ENCODE assay signal across 7 mouse cellular contexts in the genomic region with DNA sequence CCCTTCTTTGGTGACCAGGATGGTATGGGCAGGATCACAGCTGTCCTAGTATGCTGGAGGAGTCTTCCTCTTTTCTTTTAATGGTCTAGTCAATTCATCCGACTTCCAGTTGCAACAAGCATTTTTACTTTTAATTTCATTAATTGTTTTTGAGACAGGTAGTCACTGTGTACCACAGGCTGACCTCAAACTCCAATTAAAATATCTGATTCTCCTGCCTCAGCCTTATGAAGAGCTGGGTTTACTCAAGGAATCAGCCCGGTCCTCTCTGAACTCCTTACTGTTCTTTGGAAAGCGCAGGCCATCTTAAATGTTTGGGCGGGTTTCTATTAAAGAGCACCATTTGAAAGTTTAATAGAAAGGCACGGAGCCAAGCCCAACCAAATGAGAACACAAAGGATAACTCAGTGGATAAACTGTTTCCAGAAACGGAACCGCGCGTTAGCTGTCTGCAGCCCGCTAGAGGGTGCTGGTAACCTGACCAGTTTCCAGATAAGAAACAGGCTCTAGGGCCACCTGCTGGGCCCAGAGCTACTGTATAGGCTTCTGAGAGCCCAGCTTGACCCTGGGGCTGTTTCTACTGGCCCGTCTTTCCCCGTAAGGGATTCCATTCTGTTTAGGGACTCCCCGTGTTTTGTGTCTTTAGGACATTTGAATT. TPM values are rescaled to one million over a fixed set of nuclear protein-coding genes. Genes with fewer than 3 reads are reported as not detected.
A peak's percentile ranks its signal among the peaks of the same experiment; 100 is the strongest.
DNase-seq lines count a peak whose midpoint lies in the region; ATAC-seq and TF ChIP-seq lines count a peak whose summit lies in the region.

No protein-coding gene starts in this region.

- no peaks in the 10 kb centered on the region for H3K9me3 ChIP-seq in midbrain, embryonic 13.5 days

- no peak overlapping the region for H3K27ac ChIP-seq in cortical plate, adult 2 months (ENCODE audit: insufficient read depth, low read length)
- no peak overlapping the region for H3K27ac ChIP-seq in midbrain, embryonic 13.5 days
- no peak overlapping the region for H3K27ac ChIP-seq in small intestine, adult 2 months (ENCODE audit: insufficient read depth, low read depth, low read length)

- H3K4me1 ChIP-seq in cortical plate, adult 2 months (ENCODE audit: control insufficient read depth, insufficient read depth, low read length) = no peaks in the 10 kb centered on the region
- H3K4me1 ChIP-seq in midbrain, embryonic 13.5 days (replicated peaks) = peaks cover 5% of the 10 kb centered on the region; the same call in 1 of the 2 replicates
- H3K4me1 ChIP-seq in small intestine, adult 2 months (ENCODE audit: control insufficient read depth, insufficient read depth, insufficient read length, low read length) = no peaks in the 10 kb centered on the region

- no peak for TF ChIP-seq POLR2A in cortical plate, adult 2 months (IDR thresholded peaks at IDR 0.05; ENCODE audit: extremely low read depth, insufficient read depth, low read length)
- TF ChIP-seq POLR2A in small intestine, adult 2 months (IDR thresholded peaks at IDR 0.05; ENCODE audit: low read depth, low read length) = no peak

- H3K27me3 ChIP-seq in midbrain, embryonic 13.5 days = no peaks in the 10 kb centered on the region
- no peaks in the 10 kb centered on the region for H3K27me3 ChIP-seq in small intestine, adult 2 months (ENCODE audit: control insufficient read depth, insufficient read depth, low read length)

- no peak overlapping the region for H3K4me3 ChIP-seq in cortical plate, adult 2 months (ENCODE audit: insufficient read depth, low read length)
- no peak overlapping the region for H3K4me3 ChIP-seq in midbrain, embryonic 13.5 days (replicated peaks)
- no peak overlapping the region for H3K4me3 ChIP-seq in small intestine, adult 2 months (ENCODE audit: low read depth, low read length)

- no peaks in the 10 kb centered on the region for H3K36me3 ChIP-seq in midbrain, embryonic 13.5 days
- no peaks in the 10 kb centered on the region for H3K36me3 ChIP-seq in small intestine, adult 2 months (ENCODE audit: control insufficient read depth, insufficient read depth, low read length)

- ATAC-seq in midbrain, embryonic 13.5 days = peak; percentile 78

- no peak overlapping the region for H3K9ac ChIP-seq in midbrain, embryonic 13.5 days (replicated peaks)

- no peak overlapping the region for H3K4me2 ChIP-seq in midbrain, embryonic 13.5 days (replicated peaks)

- TF ChIP-seq CTCF in cortical plate, adult 2 months (IDR thresholded peaks at IDR 0.05; ENCODE audit: extremely low read depth, insufficient read depth, low read length) = peak; percentile 87
- TF ChIP-seq CTCF in small intestine, adult 2 months (IDR thresholded peaks at IDR 0.05; ENCODE audit: extremely low read depth, insufficient read length, insufficient replicate concordance, low read depth, low read length) = peak; percentile 97; the same call in 1 of the 2 replicates

- intact Hi-C loops in gastrocnemius, postnatal 14 days (cut with DNase I; ENCODE audit: low total_unique reads) = loop anchor here (5.0 kb wide), 2 partner anchors 42 to 137 kb away; partner anchors contain the start of gene Ankrd39
- intact Hi-C loops in left cerebral cortex, postnatal 4 days (cut with DNase I) = loop anchor here (5.0 kb wide), 1 partner anchor 127 kb away; the partner anchor contains the start of gene Sema4c

- 12% methylated on average over 13 of the region's 13 CpGs for WGBS in midbrain, embryonic 13.5 days
- WGBS in small intestine, adult 2 months = 9% methylated on average over 13 of the region's 13 CpGs

- peak; percentile 81 to 92 for DNase-seq in adrenal gland, adult (ENCODE audit: inconsistent age in 2 of 2, low spot score in 1 of 2)
- peak; percentile 83 for DNase-seq in gastrocnemius, postnatal 14 days
- peak; percentile 76 for DNase-seq in kidney, adult 11 months
- DNase-seq in left cerebral cortex, postnatal 4 days = peak; percentile 83

RNA-seq across cellular contexts. Expression of gene Fam178b, which starts 1.0 kb away (rescaled TPM):
- polyA plus RNA-seq in cortical plate, adult 2 months (2012; rRNA removed) = 0.89 and 1.3 TPM in 2 replicates
- total RNA-seq in gastrocnemius, postnatal 14 days (2021) = 1 to 10 TPM in 1 of 2 experiments, under 1 TPM in 1; 0.91 to 4.2 TPM
- total RNA-seq in left cerebral cortex, postnatal 4 days (2021) = not detected
- not detected in 2 replicates for polyA plus RNA-seq in midbrain, embryonic 13.5 days (2015; fragmentation: Nextera tagmentation; extraction: Ambion mirVana)
- 0.29 TPM in 1 of 2 replicates, not detected in the other for polyA plus RNA-seq in small intestine, adult 2 months (2012; rRNA removed)

RNA-seq across cellular contexts. Expression of gene Cox5b, which starts 7.3 kb away (rescaled TPM):
- 654 and 745 TPM in 2 replicates for polyA plus RNA-seq in cortical plate, adult 2 months (2012; rRNA removed)
- total RNA-seq in gastrocnemius, postnatal 14 days (2021) = 1,000 to 10,000 TPM; 1,379 to 1,478 TPM
- 100 to 1,000 TPM; 457 to 466 TPM for total RNA-seq in left cerebral cortex, postnatal 4 days (2021)
- polyA plus RNA-seq in midbrain, embryonic 13.5 days (2015; fragmentation: Nextera tagmentation; extraction: Ambion mirVana) = 576 and 579 TPM in 2 replicates
- polyA plus RNA-seq in small intestine, adult 2 months (2012; rRNA removed) = 1,137 and 1,468 TPM in 2 replicates

RNA-seq across cellular contexts. Expression of gene 4933424G06Rik, which starts 26.0 kb away (rescaled TPM):
- polyA plus RNA-seq in cortical plate, adult 2 months (2012; rRNA removed) = 0.15 and 0.62 TPM in 2 replicates
- total RNA-seq in gastrocnemius, postnatal 14 days (2021) = under 1 TPM; 0.37 to 0.38 TPM
- total RNA-seq in left cerebral cortex, postnatal 4 days (2021) = 1 to 10 TPM in 1 of 2 experiments, under 1 TPM in 1; 0.72 to 1.3 TPM
- polyA plus RNA-seq in midbrain, embryonic 13.5 days (2015; fragmentation: Nextera tagmentation; extraction: Ambion mirVana) = 0.24 and 0.36 TPM in 2 replicates
- not detected in 2 replicates for polyA plus RNA-seq in small intestine, adult 2 months (2012; rRNA removed)

RNA-seq across cellular contexts. Expression of gene Actr1b, which starts 30.3 kb away (rescaled TPM):
- 479 and 532 TPM in 2 replicates for polyA plus RNA-seq in cortical plate, adult 2 months (2012; rRNA removed)
- 100 to 1,000 TPM; 142 to 143 TPM for total RNA-seq in gastrocnemius, postnatal 14 days (2021)
- total RNA-seq in left cerebral cortex, postnatal 4 days (2021) = 100 to 1,000 TPM; 130 to 156 TPM
- 97.5 and 102 TPM in 2 replicates for polyA plus RNA-seq in midbrain, embryonic 13.5 days (2015; fragmentation: Nextera tagmentation; extraction: Ambion mirVana)
- 61.6 and 81.6 TPM in 2 replicates for polyA plus RNA-seq in small intestine, adult 2 months (2012; rRNA removed)
